Mouse (Mus musculus) megakaryocyte, adult 5-6 weeks (primary cell): ENCODE measurements around the gene Gm42669. TPM values are rescaled to one million over a fixed set of nuclear protein-coding genes. Genes with fewer than 3 reads are reported as not detected.

Source experiments
- ATAC-seq: 2 replicates; pipeline ENCODE4 v1.8.0; 2016; ENCODE audit warnings: mild to moderate bottlenecking, inconsistent platforms; ENCODE audit not compliant: poor library complexity, severe bottlenecking
- total RNA-seq, 2 experiments: library from RNA; stranded (forward) in 1 of 2; stranded (reverse) in 1 of 2; fragments of 153-499, 151-499 nt in 1 of 2; fragments of 221-1000, 200-1000 nt in 1 of 2; gene quantifications; 2 replicates each; pipeline versions ENCODE4 v1.2.3 to v1.2.4; 2015 to 2017

Gm42669 gene
- total RNA-seq, 2 experiments from 2014 or later = 0.04 TPM; not detected in 1

DNA sequence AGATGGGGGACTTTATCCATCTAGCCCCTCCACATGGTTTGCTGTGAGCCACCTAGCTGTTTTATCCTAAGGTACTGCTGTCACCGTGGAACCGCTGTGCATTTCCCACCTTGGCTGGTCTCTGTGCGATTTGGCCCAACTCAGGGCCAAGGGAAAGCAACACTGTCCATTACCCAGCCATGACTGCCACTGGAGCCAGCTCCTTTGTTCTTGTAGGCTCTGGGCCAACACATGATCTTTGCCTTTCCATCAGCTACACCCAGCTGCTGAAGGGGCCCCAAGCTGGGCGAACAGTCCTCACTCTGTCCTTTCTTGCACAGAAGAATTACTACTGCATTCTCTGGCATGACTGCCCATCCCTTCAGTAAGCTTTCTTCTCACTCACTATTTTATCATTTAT lies 11.2 kb downstream of the Gm42669 start:
- no peak for ATAC-seq

- ATAC-seq = no peak
Measured at GRCm38 (mm10) chr5:107521386-107521785, 14.0 kb downstream of the Gm42669 start.

GRCm38 (mm10) chr5:107521897-107522296 lies 14.5 kb downstream of the Gm42669 start:
- ATAC-seq = peak; percentile 82

GRCm38 (mm10) chr5:107524281-107524680 lies 16.9 kb downstream of the Gm42669 start:
- ATAC-seq = peak; percentile 80

DNA sequence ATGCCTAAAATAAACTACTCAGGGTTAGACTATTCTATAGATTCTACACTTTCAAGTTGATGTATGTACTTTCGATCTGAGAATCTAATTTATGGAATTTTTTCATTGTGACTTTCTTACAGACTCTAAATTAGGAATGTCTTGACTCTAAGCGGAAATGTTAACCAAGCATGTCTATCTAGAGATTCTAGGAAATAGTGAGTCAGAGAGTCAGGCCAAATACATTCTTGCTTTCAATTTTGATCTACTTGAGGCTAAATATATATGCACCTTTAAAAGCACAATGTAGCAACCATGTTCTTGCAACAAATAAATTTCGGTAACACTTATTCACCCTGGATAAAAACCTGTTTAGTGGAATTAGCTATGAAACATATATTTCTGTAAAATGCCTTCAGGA lies 21.4 kb downstream of the Gm42669 start:
- no peak for ATAC-seq

- ATAC-seq = no peak
Measured at GRCm38 (mm10) chr5:107533590-107533989, 26.2 kb downstream of the Gm42669 start.

DNA sequence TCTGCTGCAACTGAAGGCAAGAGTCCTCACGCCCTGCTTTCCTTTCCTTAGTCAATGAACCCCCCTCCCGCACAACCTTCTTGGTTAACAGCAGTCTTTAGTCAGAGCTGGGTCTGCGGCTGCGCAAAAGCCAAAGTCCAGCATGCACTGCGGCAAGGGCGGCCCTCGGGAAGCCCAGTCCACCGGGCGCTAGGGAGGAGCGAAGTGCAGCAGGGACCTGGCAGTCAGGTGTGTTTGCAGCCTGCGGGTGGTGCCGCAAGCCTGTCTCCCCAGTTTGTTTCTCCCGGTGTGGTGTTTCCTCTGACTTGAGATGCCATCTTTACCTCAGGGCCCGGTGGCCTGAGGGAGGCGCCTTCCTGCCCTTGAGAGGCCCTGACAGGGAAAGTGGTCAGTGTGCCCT lies 27.2 kb downstream of the Gm42669 start, which contains the start of gene 1700028K03Rik:
Gene 1700028K03Rik (plus strand): TSS at position 129 of the 400 bp plus-strand sequence.
- no peak for ATAC-seq

DNA sequence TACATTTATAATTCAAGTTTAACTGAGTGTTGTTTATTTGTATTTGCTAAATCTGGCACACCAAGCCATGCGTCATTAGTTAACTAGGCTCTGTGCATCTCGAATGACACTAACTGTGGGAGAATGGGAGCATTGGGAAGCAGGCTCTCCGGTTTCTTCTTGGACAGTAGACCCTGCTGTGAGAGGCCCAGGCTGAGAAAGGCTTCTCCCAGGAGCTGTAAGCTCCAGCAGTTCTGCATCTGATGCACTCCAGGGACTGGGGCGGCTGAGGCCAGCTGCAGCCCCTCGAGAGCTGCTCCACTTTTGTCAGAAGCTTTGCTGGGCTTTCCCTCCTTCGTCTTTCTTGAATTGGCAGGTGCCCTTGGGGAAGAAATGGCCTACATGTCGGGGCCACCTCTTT lies 34.3 kb downstream of the Gm42669 start:
- ATAC-seq = no peak

GRCm38 (mm10) chr5:107545927-107546326 lies 38.5 kb downstream of the Gm42669 start:
- peak; percentile 66 for ATAC-seq

DNA sequence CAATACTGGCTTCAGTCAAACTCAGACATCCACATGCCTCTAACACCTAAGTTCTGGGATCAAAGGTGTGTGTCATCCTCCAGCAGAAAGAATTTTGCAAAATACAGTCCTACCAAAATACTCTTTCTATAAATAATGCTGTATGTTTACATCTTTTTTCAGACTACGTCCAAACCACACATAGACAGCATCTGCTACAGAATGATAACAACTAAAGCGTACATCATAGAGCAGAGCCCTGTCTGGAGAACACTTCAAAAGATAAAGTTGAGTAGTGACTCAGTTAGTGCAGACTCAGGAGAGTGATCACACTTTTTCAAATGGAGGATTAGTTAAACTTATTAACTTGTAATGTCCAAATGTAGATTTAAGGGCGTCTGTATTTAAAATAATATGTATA lies 40.5 kb downstream of the Gm42669 start:
- ATAC-seq = no peak

DNA sequence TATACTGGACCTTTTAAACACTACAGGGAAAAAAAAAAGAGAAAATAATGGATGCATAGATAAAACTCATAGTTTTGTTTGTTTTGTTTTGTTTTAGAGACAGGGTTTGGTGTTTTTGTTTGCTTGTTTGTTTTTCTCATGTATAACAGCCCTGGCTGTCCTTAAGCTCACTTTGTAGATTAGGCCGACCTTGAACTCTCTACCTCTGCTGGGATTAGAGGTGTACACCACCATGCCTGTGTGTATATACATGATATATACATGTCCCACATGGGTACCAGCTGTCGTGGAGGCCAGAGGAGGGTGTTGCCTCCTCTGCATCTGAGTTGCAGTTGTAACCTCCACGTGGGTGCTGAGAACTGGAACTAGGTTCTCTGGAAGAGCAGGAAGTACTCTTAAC lies 41.0 kb downstream of the Gm42669 start:
- ATAC-seq = no peak

- no peak for ATAC-seq
Measured at GRCm38 (mm10) chr5:107554336-107554735, 46.9 kb downstream of the Gm42669 start.

- ATAC-seq = no peak
Measured at GRCm38 (mm10) chr5:107556969-107557368, 49.5 kb downstream of the Gm42669 start.

DNA sequence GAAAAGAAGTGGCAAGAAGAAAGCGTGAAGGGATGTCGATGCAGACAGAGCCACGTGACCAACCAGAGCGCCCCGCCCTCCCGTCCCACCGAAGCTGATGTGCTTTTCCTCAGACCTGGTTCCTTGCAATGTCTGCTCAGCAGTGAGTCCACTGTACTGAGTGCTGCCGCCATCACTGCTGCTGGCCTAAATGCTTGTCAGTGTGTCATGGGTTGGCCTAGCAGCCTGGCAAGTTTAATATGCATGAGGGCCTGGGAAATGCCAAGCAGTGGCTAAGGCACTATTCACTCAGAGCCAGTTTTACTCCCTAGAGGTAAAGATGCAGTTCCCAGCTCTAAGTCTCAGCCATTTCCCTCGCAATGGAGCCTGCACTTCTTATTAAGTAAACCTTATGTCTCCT lies 61.7 kb downstream of the Gm42669 start:
- ATAC-seq = no peak

DNA sequence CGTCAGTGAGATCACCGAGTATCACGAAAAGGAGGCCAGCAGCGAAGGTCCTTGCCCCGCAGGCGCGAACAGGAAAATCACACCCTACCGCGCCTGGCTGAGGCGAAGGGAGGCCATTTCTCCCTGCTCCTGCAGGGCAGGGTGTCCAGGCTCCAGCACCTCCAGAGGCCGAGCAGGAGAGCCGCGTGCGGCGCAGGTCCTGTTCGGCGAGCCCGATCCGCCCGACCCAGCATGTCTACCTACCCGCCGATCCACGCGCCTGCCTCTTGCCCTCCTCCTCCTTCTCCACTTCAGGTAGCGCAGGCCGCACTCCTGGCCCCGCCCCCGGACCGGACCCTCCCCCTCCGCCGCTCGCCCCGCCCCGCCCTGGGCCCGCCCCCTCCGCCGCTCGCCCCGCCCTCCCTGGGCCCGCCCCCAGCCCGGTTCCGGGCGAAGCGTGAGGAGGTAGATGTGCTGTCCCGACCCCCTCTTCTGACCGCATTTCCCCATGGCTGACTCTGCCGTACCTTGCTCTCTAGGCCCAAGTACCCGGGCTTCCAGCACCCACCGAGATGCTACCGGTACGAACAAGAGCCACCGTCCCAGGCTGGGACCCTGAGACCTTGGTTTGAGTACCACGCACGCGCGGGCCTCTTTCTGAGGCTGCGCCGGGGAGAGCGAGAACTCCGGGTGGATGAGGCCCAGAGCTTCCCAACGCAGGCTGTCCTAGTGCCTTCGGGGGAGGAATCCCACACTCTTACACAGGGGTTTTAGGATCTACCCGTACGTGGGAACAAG lies 90.1 kb downstream of the Gm42669 start, which contains the start of the genes Rpap2 and Glmn:
Gene Rpap2 (plus strand): TSS at position 73 of the 777 bp plus-strand sequence.
Gene Glmn (minus strand): TSS at position 588 of the 777 bp plus-strand sequence.
- ATAC-seq = peak; percentile 90

DNA sequence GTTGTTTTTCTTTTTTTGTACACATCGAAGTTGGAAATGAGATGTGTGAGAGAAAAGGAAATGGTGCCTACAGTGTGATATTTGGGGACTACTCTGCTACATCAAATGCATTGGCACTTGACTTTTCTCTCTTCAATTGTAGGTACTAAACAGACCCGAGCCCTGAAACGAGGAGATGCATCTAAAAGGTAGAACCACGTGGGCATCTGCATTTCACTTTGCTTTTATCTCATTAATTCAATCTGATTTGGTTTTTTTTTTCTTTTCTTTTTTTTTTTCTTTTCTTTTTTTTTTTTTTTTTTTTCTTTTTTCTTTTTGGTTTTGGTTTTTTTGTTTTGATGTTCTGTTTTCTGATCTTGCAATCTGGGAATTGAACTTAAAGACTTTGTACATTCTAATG lies 91.0 kb downstream of the Gm42669 start:
- ATAC-seq = no peak

DNA sequence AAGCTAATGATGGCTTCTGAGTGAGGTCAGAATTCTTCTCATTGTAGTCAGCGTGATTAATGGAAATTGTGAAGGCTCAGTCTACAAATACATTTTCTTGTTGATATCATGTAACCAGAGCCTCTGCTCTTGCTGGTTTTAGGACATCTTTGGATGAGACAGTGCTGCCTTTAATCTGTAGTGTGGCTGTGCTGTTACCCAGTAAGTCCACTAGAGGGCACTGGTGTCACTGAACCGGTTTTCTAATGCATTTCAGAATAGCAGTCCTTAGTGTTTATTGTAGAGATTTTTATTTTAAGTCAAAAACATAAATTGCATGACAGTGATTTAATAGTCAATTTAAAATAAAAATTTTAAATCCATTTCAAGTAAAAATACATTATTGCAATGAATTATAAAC lies 103.8 kb downstream of the Gm42669 start:
- ATAC-seq = peak; percentile 97

DNA sequence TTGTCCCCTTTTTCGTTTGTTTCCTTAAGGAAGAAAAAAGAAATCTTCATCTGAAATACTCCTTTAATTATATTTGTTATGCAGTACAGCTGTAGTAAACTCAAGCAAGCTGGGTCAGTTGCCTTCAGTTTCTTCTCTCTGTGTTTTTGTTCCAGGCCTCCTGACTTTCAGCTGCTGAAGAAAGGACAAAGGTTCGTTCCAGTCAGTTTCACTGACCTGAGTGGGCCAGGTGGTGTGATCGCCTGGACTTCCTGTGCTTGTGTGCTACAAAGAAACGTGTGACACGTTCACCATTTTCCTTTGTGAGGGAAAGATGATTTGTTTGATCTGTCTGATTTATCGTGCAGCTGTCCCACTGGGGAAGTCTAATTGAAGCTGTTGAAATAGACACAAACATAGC lies 110.6 kb downstream of the Gm42669 start:
- no peak for ATAC-seq

- ATAC-seq = no peak
Measured at GRCm38 (mm10) chr5:107621327-107621726, 113.9 kb downstream of the Gm42669 start.
